Mouse (Mus musculus): ENCODE measurements around the gene Tas2r130. TPM values are rescaled to one million over a fixed set of nuclear protein-coding genes. Genes with fewer than 3 reads are reported as not detected.
"Not testable (repeated sequence)": the region's sequence is repeated elsewhere in the genome, so short reads cannot be mapped to it uniquely, and the experiment has no call there.

Gene Tas2r130
- total RNA-seq (2021): not detected
- long read RNA-seq: 0 reads

GRCm38 (mm10) chr6:131630812-131631211 lies at the start of gene Tas2r130:
Tas2r130 (minus strand) TSS chr6:131630912.
- DNase-seq (ENCODE audit: low spot score in 2 of 2): no peak

GRCm38 (mm10) chr6:131678786-131679185 lies 48.1 kb upstream of the Tas2r130 start, which contains the start of gene Tas2r106:
Tas2r106 (minus strand) TSS chr6:131678886.
- DNase-seq (ENCODE audit: low spot score in 2 of 2): no peak

GRCm38 (mm10) chr6:131660049-131660448 lies 29.3 kb upstream of the Tas2r130 start, which contains the start of gene Tas2r107:
Tas2r107 (minus strand) TSS chr6:131660149.
- DNase-seq (ENCODE audit: low spot score in 2 of 2): no peak

GRCm38 (mm10) chr6:131609956-131610355 lies 20.8 kb downstream of the Tas2r130 start:
- DNase-seq (ENCODE audit: low spot score in 2 of 2): not testable (repeated sequence)

- no peak for DNase-seq (ENCODE audit: low spot score in 2 of 2)
Measured at GRCm38 (mm10) chr6:131604821-131605220, 25.9 kb downstream of the Tas2r130 start.

Other genes with a start within 250 kb of the Tas2r130 start
- 10 to 100 TPM; 41.8 to 44.5 TPM for gene Ybx3, start 242.4 kb downstream of the Tas2r130 start, total RNA-seq (2021)
- not detected for gene 5430401F13Rik, start 144.5 kb downstream of the Tas2r130 start, total RNA-seq (2021)
- gene Gm6619, start 144.5 kb downstream of the Tas2r130 start, total RNA-seq (2021): not detected
- not detected for gene Tas2r107, start 29.2 kb upstream of the Tas2r130 start, total RNA-seq (2021)
- gene Tas2r106, start 48.0 kb upstream of the Tas2r130 start, total RNA-seq (2021): not detected
- gene Tas2r104, start 54.8 kb upstream of the Tas2r130 start, total RNA-seq (2021): not detected
- gene Tas2r105, start 56.6 kb upstream of the Tas2r130 start, total RNA-seq (2021): not detected
- gene Tas2r114, start 59.2 kb upstream of the Tas2r130 start, total RNA-seq (2021): not detected